Mouse (Mus musculus) erythroblast, embryonic 14.5 days (primary cell): ENCODE measurements around the gene Mthfd1l. TPM values are rescaled to one million over a fixed set of nuclear protein-coding genes. Genes with fewer than 3 reads are reported as not detected.

ENCODE experiments used
- H3K27me3 ChIP-seq: 2 replicates; pipeline ENCODE4 v1.6.1; 2012; ENCODE audit warnings: inconsistent platforms; ENCODE audit not compliant: control insufficient read depth
- H3K36me3 ChIP-seq: 2 replicates; pipeline ENCODE4 v1.6.1; 2012; ENCODE audit warnings: mild to moderate bottlenecking, inconsistent platforms; ENCODE audit not compliant: control insufficient read depth
- H3K4me1 ChIP-seq: 2 replicates; pipeline ENCODE4 v1.6.1; 2012; ENCODE audit warnings: inconsistent platforms; ENCODE audit not compliant: control insufficient read depth
- H3K4me3 ChIP-seq: replicated peaks from 2 replicates; pipeline ENCODE3; 2012; ENCODE audit warnings: moderate library complexity, mild to moderate bottlenecking, inconsistent platforms
- H3K9me3 ChIP-seq: 2 replicates; pipeline ENCODE4 v1.6.1; 2012; ENCODE audit warnings: low read length, inconsistent platforms, mixed read lengths; ENCODE audit not compliant: control insufficient read depth
- GATA1 ChIP-seq: IDR thresholded peaks from 2 replicates; pipeline ENCODE4 v1.6.1; 2012; ENCODE audit warnings: low read length, inconsistent platforms, mixed read lengths
- TAL1 ChIP-seq: IDR thresholded peaks from 3 replicates; pipeline ENCODE4 v1.6.1; 2012; ENCODE audit warnings: low read length, inconsistent platforms, mixed read lengths
- polyA plus RNA-seq: library from polyadenylated mRNA; stranded (reverse); fragments of >175 nt; gene quantifications from 2 replicates; pipeline ENCODE4 v1.2.3, GENCODE M21; 2012

The Mthfd1l gene
- 0.91 and 1.2 TPM in 2 replicates for polyA plus RNA-seq

GRCm38 (mm10) chr10:3972981-3973588 lies at the start of gene Mthfd1l:
Mthfd1l (plus strand) TSS chr10:3973118.
- H3K27me3 ChIP-seq = no peaks in the 10 kb centered on the region
- no peak for TF ChIP-seq TAL1
- peak within 1 kb of the TSS; percentile 92 for H3K4me3 ChIP-seq
- H3K9me3 ChIP-seq = no peaks in the 10 kb centered on the region
- peaks cover 59% of the 10 kb centered on the region for H3K4me1 ChIP-seq
- H3K36me3 ChIP-seq = peaks cover 19% of the 10 kb centered on the region

- H3K4me1 ChIP-seq = no peaks in the 10 kb centered on the region
- no peaks in the 10 kb centered on the region for H3K36me3 ChIP-seq
- no peak overlapping the region for H3K4me3 ChIP-seq
- H3K9me3 ChIP-seq = no peaks in the 10 kb centered on the region
- TF ChIP-seq GATA1 (no peak), TAL1 (no peak)
- no peaks in the 10 kb centered on the region for H3K27me3 ChIP-seq
Observed at GRCm38 (mm10) chr10:3928008-3928545, 44.8 kb upstream of the Mthfd1l start.

- no peaks in the 10 kb centered on the region for H3K9me3 ChIP-seq
- no peak overlapping the region for H3K4me3 ChIP-seq
- H3K27me3 ChIP-seq = no peaks in the 10 kb centered on the region
- no peaks in the 10 kb centered on the region for H3K36me3 ChIP-seq
- no peaks in the 10 kb centered on the region for H3K4me1 ChIP-seq
- no peak for TF ChIP-seq TAL1
- no peak for TF ChIP-seq GATA1
Observed at GRCm38 (mm10) chr10:3931831-3932230, 41.1 kb upstream of the Mthfd1l start.

- no peak for TF ChIP-seq TAL1
- TF ChIP-seq GATA1 = no peak
- Histone ChIP-seq H3K9me3 (no peaks in the 10 kb centered on the region), H3K27me3 (no peaks in the 10 kb centered on the region), H3K36me3 (no peaks in the 10 kb centered on the region), H3K4me3 (no peak overlapping the region), H3K4me1 (no peaks in the 10 kb centered on the region)
Observed at GRCm38 (mm10) chr10:3933311-3933940, 39.5 kb upstream of the Mthfd1l start.

GRCm38 (mm10) chr10:3936864-3937263 lies 36.1 kb upstream of the Mthfd1l start:
- Histone ChIP-seq H3K9me3 (no peaks in the 10 kb centered on the region), H3K36me3 (no peaks in the 10 kb centered on the region), H3K27me3 (no peaks in the 10 kb centered on the region), H3K4me3 (no peak overlapping the region), H3K4me1 (no peaks in the 10 kb centered on the region)
- TF ChIP-seq GATA1 = no peak
- no peak for TF ChIP-seq TAL1

GRCm38 (mm10) chr10:3939895-3940595 lies 32.9 kb upstream of the Mthfd1l start:
- no peaks in the 10 kb centered on the region for H3K9me3 ChIP-seq
- H3K4me3 ChIP-seq = no peak overlapping the region
- no peaks in the 10 kb centered on the region for H3K36me3 ChIP-seq
- no peaks in the 10 kb centered on the region for H3K27me3 ChIP-seq
- H3K4me1 ChIP-seq = no peaks in the 10 kb centered on the region
- TF ChIP-seq GATA1 = no peak
- no peak for TF ChIP-seq TAL1

- no peak for TF ChIP-seq GATA1
- TF ChIP-seq TAL1 = no peak
- no peaks in the 10 kb centered on the region for H3K36me3 ChIP-seq
- H3K4me1 ChIP-seq = no peaks in the 10 kb centered on the region
- H3K9me3 ChIP-seq = no peaks in the 10 kb centered on the region
- no peak overlapping the region for H3K4me3 ChIP-seq
- no peaks in the 10 kb centered on the region for H3K27me3 ChIP-seq
Observed at GRCm38 (mm10) chr10:3940596-3940975, 32.3 kb upstream of the Mthfd1l start.

- Histone ChIP-seq H3K27me3 (no peaks in the 10 kb centered on the region), H3K36me3 (no peaks in the 10 kb centered on the region), H3K4me1 (no peaks in the 10 kb centered on the region), H3K4me3 (no peak overlapping the region), H3K9me3 (no peaks in the 10 kb centered on the region)
- TF ChIP-seq TAL1 (no peak), GATA1 (no peak)
Observed at GRCm38 (mm10) chr10:3941054-3941757, 31.7 kb upstream of the Mthfd1l start.

- H3K27me3 ChIP-seq = no peaks in the 10 kb centered on the region
- H3K4me3 ChIP-seq = no peak overlapping the region
- no peaks in the 10 kb centered on the region for H3K36me3 ChIP-seq
- no peaks in the 10 kb centered on the region for H3K4me1 ChIP-seq
- no peaks in the 10 kb centered on the region for H3K9me3 ChIP-seq
- no peak for TF ChIP-seq TAL1
- no peak for TF ChIP-seq GATA1
Observed at GRCm38 (mm10) chr10:3942289-3942688, 30.6 kb upstream of the Mthfd1l start.
